Mouse (Mus musculus) brain, embryonic 14.5 days (tissue): Measurements from ENCODE around the gene Smg1. TPM values are rescaled to one million over a fixed set of nuclear protein-coding genes. Genes with fewer than 3 reads are reported as not detected.
"Not testable (repeated sequence)": the region's sequence is repeated elsewhere in the genome, so short reads cannot be mapped to it uniquely, and the experiment has no call there.

ENCODE experiments used
- DNase-seq: peaks from one replicate; pipeline ENCODE4 v3.0.0-alpha.2; 2011; ENCODE audit warnings: low read depth
- CTCF ChIP-seq: fragments of 200-500 bp; IDR thresholded peaks from 2 replicates; pipeline ENCODE4 v1.5.1; 2012; ENCODE audit warnings: inconsistent platforms, mild to moderate bottlenecking, moderate library complexity, borderline replicate concordance; ENCODE audit not compliant: insufficient read depth, insufficient read length; ENCODE audit errors: extremely low read depth
- POLR2A ChIP-seq: fragments of 200-500 bp; IDR thresholded peaks from 2 replicates; pipeline ENCODE4 v1.6.1; 2012; ENCODE audit warnings: mild to moderate bottlenecking, inconsistent platforms, borderline replicate concordance; ENCODE audit not compliant: poor library complexity, insufficient read depth, insufficient read length, severe bottlenecking; ENCODE audit errors: extremely low read depth
- polyA plus RNA-seq: library from polyadenylated mRNA; depleted of rRNA; stranded (reverse); fragments of >200 nt; gene quantifications from 2 replicates; pipeline ENCODE4 v1.2.3, GENCODE M21; 2012

Gene Smg1
- polyA plus RNA-seq, 1 experiment: 65.0 TPM

- TF ChIP-seq CTCF: no peak
- no peak for TF ChIP-seq POLR2A
- DNase-seq: no peak
Measured at GRCm38 (mm10) chr7:118184604-118185003, 58.9 kb downstream of the Smg1 start.

- no peak for DNase-seq
- TF ChIP-seq CTCF (no peak), POLR2A (no peak)
Measured at GRCm38 (mm10) chr7:118181123-118181522, 62.3 kb downstream of the Smg1 start.

- TF ChIP-seq CTCF: no peak
- no peak for TF ChIP-seq POLR2A
- peak; percentile 33 for DNase-seq
Measured at GRCm38 (mm10) chr7:118179782-118180181, 63.7 kb downstream of the Smg1 start.

DNA sequence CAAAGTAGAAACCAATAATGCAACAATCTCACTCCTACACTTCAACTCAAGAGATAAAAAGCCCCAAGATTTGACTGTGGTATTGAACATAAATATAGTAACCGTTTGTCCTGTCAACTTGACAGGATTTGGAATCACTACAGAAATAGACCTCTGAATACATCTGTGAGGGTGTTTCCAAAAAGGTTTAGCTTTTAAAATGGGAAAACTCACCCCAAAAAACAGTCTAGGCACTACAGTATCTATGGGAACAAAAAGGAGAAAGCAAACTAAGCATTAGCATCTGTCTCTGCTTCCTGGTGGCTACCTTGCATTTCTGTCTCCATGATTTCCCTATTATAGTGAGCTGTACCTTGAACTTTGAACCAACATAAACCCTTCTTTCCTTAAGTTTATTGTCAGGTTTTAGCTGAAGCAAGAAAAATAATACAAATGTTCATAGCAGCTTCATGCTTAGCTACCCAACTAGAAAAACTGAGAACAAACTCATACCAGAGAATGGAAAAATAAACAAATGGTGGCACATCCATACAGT is 67.6 kb downstream of the Smg1 start:
- no peak for DNase-seq
- TF ChIP-seq POLR2A (no peak), CTCF (no peak)

GRCm38 (mm10) chr7:118170125-118170524 is 73.3 kb downstream of the Smg1 start:
- DNase-seq: not testable (repeated sequence)

- TF ChIP-seq POLR2A: no peak
- TF ChIP-seq CTCF: no peak
- no peak for DNase-seq
Measured at GRCm38 (mm10) chr7:118163006-118163405, 80.5 kb downstream of the Smg1 start.

DNA sequence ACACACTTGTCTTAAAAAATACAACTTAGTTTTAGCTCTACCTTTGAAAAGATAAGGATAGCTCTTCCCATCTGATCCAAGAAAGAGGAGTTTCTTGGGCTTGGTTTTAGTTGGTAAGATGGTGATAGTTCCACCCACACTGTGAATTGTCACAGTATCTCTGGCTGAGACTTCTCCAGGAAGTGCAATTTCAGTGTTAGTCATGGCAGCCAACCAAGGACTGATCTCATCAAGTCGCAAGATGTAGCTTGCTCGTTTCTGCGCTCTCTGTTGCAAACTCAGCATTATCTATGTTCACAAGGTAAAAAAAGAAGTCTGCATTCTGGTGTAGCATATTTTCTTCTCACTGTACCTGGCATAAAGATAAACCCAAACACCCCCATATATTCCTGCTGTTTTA is 83.3 kb downstream of the Smg1 start:
- TF ChIP-seq CTCF: no peak
- TF ChIP-seq POLR2A: no peak
- peak; percentile 35 for DNase-seq

DNA sequence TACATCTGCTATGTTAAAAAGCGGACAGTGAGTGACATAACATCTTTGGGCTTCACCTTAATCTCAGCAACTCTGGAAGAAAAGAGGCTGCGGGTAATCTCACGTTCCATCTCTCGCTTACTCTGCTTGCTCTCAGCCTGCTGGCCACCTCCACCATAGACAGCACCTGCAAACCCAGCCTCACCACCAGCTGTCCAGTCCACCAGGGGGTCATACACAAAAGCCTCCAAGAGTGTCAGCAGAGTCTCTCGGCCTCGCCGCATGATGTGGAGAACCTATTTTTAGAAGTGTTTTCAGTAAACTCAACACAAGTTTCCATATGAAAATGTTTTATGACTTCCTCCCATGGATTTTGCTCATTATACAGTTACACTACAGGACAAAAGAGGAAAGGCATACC is 87.0 kb downstream of the Smg1 start:
- no peak for DNase-seq
- TF ChIP-seq POLR2A (no peak), CTCF (no peak)

DNA sequence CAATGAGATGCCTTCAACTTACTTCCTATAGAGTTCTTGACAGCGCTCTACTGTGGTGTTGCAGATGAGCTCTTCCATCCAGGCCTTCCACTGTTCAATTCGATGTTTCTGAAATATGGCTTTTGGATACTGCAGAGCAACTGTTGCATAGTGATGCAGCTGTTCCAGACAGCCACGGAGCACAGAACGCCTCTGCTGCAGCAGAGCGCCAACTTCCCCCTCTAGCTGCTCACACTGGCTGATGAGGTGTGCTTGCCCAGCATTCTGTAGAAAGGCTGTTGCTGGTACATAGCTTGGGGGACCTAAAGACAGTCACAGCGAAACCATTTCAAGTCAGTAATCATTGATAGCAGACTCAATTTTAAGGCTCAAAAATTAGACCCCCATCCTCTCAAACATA is 89.3 kb downstream of the Smg1 start:
- no peak for DNase-seq
- TF ChIP-seq POLR2A (no peak), CTCF (no peak)

DNA sequence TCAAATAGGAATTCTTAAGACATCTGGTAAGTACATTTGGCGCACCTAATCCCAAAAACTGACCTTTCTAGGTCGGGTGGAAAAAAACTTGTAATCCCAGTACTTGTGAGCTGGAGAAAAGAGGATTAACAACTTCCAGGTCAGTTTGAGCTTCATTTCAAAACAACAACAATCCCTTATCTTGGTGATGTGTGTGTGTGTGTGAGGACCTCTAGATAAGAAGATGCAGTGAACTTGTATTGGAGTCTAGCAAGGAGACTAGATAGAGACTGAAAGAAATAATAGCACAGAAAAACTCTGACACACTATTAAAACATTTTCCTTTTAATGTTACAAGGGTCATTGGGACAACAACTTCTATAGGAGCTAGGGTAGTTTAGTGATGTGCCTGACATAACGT is 99.9 kb downstream of the Smg1 start:
- no peak for DNase-seq
- no peak for TF ChIP-seq POLR2A
- no peak for TF ChIP-seq CTCF

GRCm38 (mm10) chr7:118143123-118143522 is 100.3 kb downstream of the Smg1 start:
- no peak for DNase-seq
- TF ChIP-seq CTCF (no peak), POLR2A (no peak)

GRCm38 (mm10) chr7:118141271-118141670 is 102.2 kb downstream of the Smg1 start:
- no peak for TF ChIP-seq CTCF
- no peak for TF ChIP-seq POLR2A
- DNase-seq: no peak

DNA sequence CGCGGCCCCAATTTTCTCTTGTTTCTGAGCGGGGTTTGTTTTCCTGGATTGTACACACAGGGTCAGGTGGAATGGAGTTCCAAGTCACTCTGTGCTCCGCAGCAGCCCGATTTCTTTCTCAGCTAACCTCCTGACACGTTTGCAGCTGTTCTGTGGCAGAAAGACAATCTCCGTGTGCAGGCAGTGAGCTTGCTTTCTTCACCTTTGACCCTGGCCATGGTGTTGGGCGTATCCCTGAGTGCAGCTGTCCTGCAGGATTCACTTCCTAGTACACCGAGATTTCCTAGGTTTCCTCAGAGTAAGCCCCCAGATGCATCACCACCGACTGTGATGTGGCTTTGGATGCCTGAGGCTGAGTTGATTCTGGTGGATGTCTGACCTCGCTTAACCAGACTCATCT is 108.3 kb downstream of the Smg1 start:
- no peak for DNase-seq

More for the DNA sequence above, 108.3 kb downstream of the Smg1 start:
- TF ChIP-seq CTCF (no peak), POLR2A (no peak)
